Mouse (Mus musculus) common myeloid progenitor, adult 5-6 weeks (primary cell): ENCODE measurements around the gene Gm8914. TPM values are rescaled to one million over a fixed set of nuclear protein-coding genes. Genes with fewer than 3 reads are reported as not detected.
"Not testable (repeated sequence)": the region's sequence is repeated elsewhere in the genome, so short reads cannot be mapped to it uniquely, and the experiment has no call there.

Source experiments
- ATAC-seq: replicated peaks from 2 replicates; pipeline ENCODE4 v1.8.0; 2016; ENCODE audit warnings: low read depth, mild to moderate bottlenecking, moderate TSS enrichment, inconsistent platforms; ENCODE audit not compliant: poor library complexity, severe bottlenecking
- total RNA-seq: library from RNA; stranded (forward); fragments of 200-1000, 187-1606 nt; gene quantifications from 2 replicates; pipeline ENCODE4 v1.2.3, GENCODE M21; 2017

Gene Gm8914
- total RNA-seq = 0.34 TPM in 1 of 2 replicates, not detected in the other

DNA sequence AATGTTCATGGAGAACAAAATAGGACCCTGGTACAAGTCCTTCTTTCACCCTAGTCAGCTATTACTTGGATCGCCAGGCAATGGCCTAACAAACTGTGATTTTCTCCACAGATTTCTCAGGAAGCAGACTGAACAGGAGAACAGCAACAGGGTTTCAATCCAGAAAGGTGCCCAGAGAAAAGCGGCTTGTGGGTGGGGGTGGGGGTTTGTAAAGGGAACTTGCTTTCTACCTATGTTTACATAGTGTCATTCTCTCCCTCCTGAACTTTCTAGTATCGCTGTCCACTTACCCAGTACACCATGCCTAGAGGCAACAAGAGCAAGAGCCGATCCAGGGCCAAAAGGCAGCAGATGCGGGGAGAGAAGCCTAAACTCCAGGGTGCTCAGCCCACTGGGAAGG lies at the start of gene Gm8914:
Gene Gm8914 (plus strand): TSS at position 301 of the 400 bp plus-strand sequence.
- ATAC-seq = not testable (repeated sequence)

Other genes with a start within 250 kb of the Gm8914 start
- gene Mageb2, start 148.4 kb upstream of the Gm8914 start, total RNA-seq = not detected in 2 replicates
- gene Gm5072, start 87.6 kb upstream of the Gm8914 start, total RNA-seq = 0.34 TPM in 1 of 2 replicates, not detected in the other
- gene 1700084M14Rik, start 95.8 kb downstream of the Gm8914 start, total RNA-seq = not detected in 2 replicates
- gene Gm14781, start 152.1 kb downstream of the Gm8914 start, total RNA-seq = not detected in 2 replicates